Mouse (Mus musculus): Measurements from ENCODE around the gene 1700001O22Rik.

DNA sequence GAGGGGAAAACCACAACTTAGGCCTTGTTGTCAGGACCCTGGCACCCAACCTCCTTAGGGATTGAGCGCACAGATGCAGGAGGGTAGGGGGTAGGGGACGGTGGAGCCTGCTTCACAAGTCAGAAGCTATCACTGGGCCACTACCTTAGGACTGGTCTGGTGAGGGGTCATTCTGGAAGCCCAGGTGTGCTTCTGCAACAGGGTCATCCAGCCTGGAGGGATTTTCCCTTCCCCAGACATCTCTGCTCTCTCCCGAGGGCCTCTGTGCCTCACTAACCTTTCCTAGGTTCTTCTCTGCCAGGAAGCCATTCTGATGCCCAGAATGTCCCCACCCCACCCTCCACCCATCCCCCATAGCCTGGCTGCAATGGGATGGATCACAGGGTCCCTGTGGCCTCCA lies 48.6 kb downstream of the 1700001O22Rik start:
- no peak for TF ChIP-seq CTCF (IDR thresholded peaks at IDR 0.05; ENCODE audit: borderline replicate concordance, extremely low read depth, insufficient read depth, insufficient read length)
- no peak for TF ChIP-seq POLR2A (IDR thresholded peaks at IDR 0.05; ENCODE audit: borderline replicate concordance, extremely low read depth, insufficient read depth, insufficient read length, poor library complexity, severe bottlenecking)
